ENCODE assay signal across 8 mouse cellular contexts in genomic region chr9:50452303-50452775, GRCm38 (mm10). TPM values are rescaled to one million over a fixed set of nuclear protein-coding genes. Genes with fewer than 3 reads are reported as not detected.
A peak's percentile ranks its signal among the peaks of the same experiment; 100 is the strongest.
DNase-seq lines count a peak whose midpoint lies in the region; ATAC-seq and TF ChIP-seq lines count a peak whose summit lies in the region.

No protein-coding gene starts in this region.

- H3K27me3 ChIP-seq in heart, embryonic 14.5 days (ENCODE audit: control insufficient read depth, insufficient read depth, low read length) = no peaks in the 10 kb centered on the region
- H3K27me3 ChIP-seq in liver, embryonic 11.5 days (replicated peaks; ENCODE audit: control insufficient read depth, insufficient read depth, low read length) = no peaks in the 10 kb centered on the region
- H3K27me3 ChIP-seq in splenic B cell, adult 2 months (ENCODE audit: control insufficient read depth, insufficient read depth, low read length, poor library complexity, severe bottlenecking) = no peaks in the 10 kb centered on the region

- peak overlapping the region; percentile 21; the same call in 1 of the 2 replicates for H3K9ac ChIP-seq in heart, embryonic 14.5 days (ENCODE audit: low read length)
- 0 out of 2 replicates have a peak overlapping the region, but pooled peaks have one; percentile 3 for H3K9ac ChIP-seq in liver, embryonic 11.5 days (ENCODE audit: low read depth, low read length)

- peak; percentile 74 for ATAC-seq in erythroid progenitor cell, adult 5-6 weeks (replicated peaks; ENCODE audit: low FRiP score, poor library complexity, severe bottlenecking)
- ATAC-seq in heart, embryonic 14.5 days (ENCODE audit: insufficient number of reproducible peaks, insufficient read depth, low FRiP score, low read depth) = peak; percentile 39; the same call in 1 of the 2 replicates
- peak; percentile 74 for ATAC-seq in liver, embryonic 11.5 days (replicated peaks; ENCODE audit: low FRiP score)

- no peaks in the 10 kb centered on the region; a peak in 2 of 4 replicates for H3K4me1 ChIP-seq in heart, embryonic 14.5 days (ENCODE audit: control insufficient read depth in 2 of 2, insufficient read depth in 2 of 2, low read length in 2 of 2)
- peaks cover 3% of the 10 kb centered on the region; the same call in 1 of the 2 replicates for H3K4me1 ChIP-seq in liver, embryonic 11.5 days (replicated peaks; ENCODE audit: control insufficient read depth, insufficient read depth, low read length)

- no peak overlapping the region for H3K4me3 ChIP-seq in heart, embryonic 14.5 days (ENCODE audit: control insufficient read depth in 1 of 2, insufficient read depth in 1 of 2, low read depth in 1 of 2, low read length in 2 of 2)
- peak overlapping the region; percentile 16; the same call in 1 of the 2 replicates for H3K4me3 ChIP-seq in liver, embryonic 11.5 days (ENCODE audit: low read depth, low read length)

- peak; percentile 92 for DNase-seq in CD4-positive, CD25-positive, alpha-beta regulatory T cell, adult 2 months (ENCODE audit: low read depth, low spot score)
- DNase-seq in brain, embryonic 14.5 days (ENCODE audit: low read depth) = peak; percentile 93
- peak; percentile 95 for DNase-seq in kidney, postnatal 10 days
- peak; percentile 74 for DNase-seq in liver, embryonic 11.5 days (ENCODE audit: low spot score)
- DNase-seq in naive thymus-derived CD4-positive, alpha-beta T cell, adult 2 months (ENCODE audit: low read depth) = peak; percentile 93
- DNase-seq in splenic B cell, adult 2 months (ENCODE audit: low read depth, low spot score) = peak; percentile 85

- TF ChIP-seq CTCF in brain, embryonic 14.5 days (IDR thresholded peaks at IDR 0.05; ENCODE audit: borderline replicate concordance, extremely low read depth, insufficient read depth, insufficient read length) = peak; percentile 91

- H3K4me2 ChIP-seq in heart, embryonic 14.5 days (ENCODE audit: low read length) = peak overlapping the region; percentile 52
- H3K4me2 ChIP-seq in liver, embryonic 11.5 days = peak overlapping the region; percentile 52

- 0 out of 4 replicates have a peak overlapping the region, but pooled peaks of 1 of the 2 experiments have one; percentile 24 for H3K27ac ChIP-seq in heart, embryonic 14.5 days (replicated peaks in 1 of 2; ENCODE audit: control insufficient read depth in 1 of 2, insufficient read depth in 1 of 2, low read depth in 2 of 2, low read length in 2 of 2)
- no peak overlapping the region for H3K27ac ChIP-seq in liver, embryonic 11.5 days (ENCODE audit: low read depth, low read length)

- WGBS in heart, embryonic 14.5 days = 12% methylated on average over 10 of the region's 10 CpGs
- WGBS in liver, embryonic 11.5 days = 9% methylated on average over 10 of the region's 10 CpGs

- no peaks in the 10 kb centered on the region for H3K36me3 ChIP-seq in heart, embryonic 14.5 days (ENCODE audit: control insufficient read depth, insufficient read depth, low read length)
- H3K36me3 ChIP-seq in liver, embryonic 11.5 days (ENCODE audit: control insufficient read depth, insufficient read depth, low read length) = no peaks in the 10 kb centered on the region
- H3K36me3 ChIP-seq in splenic B cell, adult 2 months (ENCODE audit: control insufficient read depth, insufficient read depth, low read length, poor library complexity, severe bottlenecking) = no peaks in the 10 kb centered on the region

- no peak for TF ChIP-seq POLR2A in brain, embryonic 14.5 days (IDR thresholded peaks at IDR 0.05; ENCODE audit: borderline replicate concordance, extremely low read depth, insufficient read depth, insufficient read length, poor library complexity, severe bottlenecking)

- no peaks in the 10 kb centered on the region for H3K9me3 ChIP-seq in heart, embryonic 14.5 days (ENCODE audit: control insufficient read depth, low read length)
- no peaks in the 10 kb centered on the region for H3K9me3 ChIP-seq in liver, embryonic 11.5 days (ENCODE audit: control insufficient read depth, low read length)

RNA-seq across cellular contexts. Expression of gene Plet1, which starts 42.0 kb away (rescaled TPM):
- 0.38 and 0.51 TPM in 2 replicates for polyA plus RNA-seq in brain, embryonic 14.5 days (2012; rRNA removed)
- total RNA-seq in erythroid progenitor cell, adult 5-6 weeks (2015; ENCODE audit: low replicate concordance) = not detected in 2 replicates
- total RNA-seq in erythroid progenitor cell, adult 5-6 weeks (2017; ENCODE audit: low replicate concordance) = not detected in 2 replicates
- polyA plus RNA-seq in heart, embryonic 14.5 days (2014; fragmentation: Nextera tagmentation; extraction: Ambion mirVana) = 0.15 and 0.31 TPM in 2 replicates
- 0.53 and 0.55 TPM in 2 replicates for polyA plus RNA-seq in liver, embryonic 11.5 days (2014; fragmentation: Nextera tagmentation; extraction: Ambion mirVana)
